Mouse (Mus musculus): ENCODE measurements around the gene Gm17581. TPM values are rescaled to one million over a fixed set of nuclear protein-coding genes. Genes with fewer than 3 reads are reported as not detected.
"Not testable (repeated sequence)": the region's sequence is repeated elsewhere in the genome, so short reads cannot be mapped to it uniquely, and the experiment has no call there.

Gene Gm17581
- polyA plus RNA-seq, 1 experiment from 2014 or later = not detected

GRCm38 (mm10) chr2:155698443-155698842, 37.2 kb downstream of the Gm17581 start:
- H3K27me3 ChIP-seq; ATAC-seq (ENCODE audit: low FRiP score): not testable (repeated sequence)
- WGBS = 92% methylated on average over 6 of the region's 6 CpGs

GRCm38 (mm10) chr2:155696851-155697250, 38.8 kb downstream of the Gm17581 start:
- H3K27me3 ChIP-seq = no peaks in the 10 kb centered on the region
- no peak overlapping the region for H3K9ac ChIP-seq
- no peaks in the 10 kb centered on the region for H3K9me3 ChIP-seq
- 77% methylated on average over 7 of the region's 7 CpGs for WGBS
- ATAC-seq (ENCODE audit: low FRiP score) = no peak
- no peak overlapping the region for H3K27ac ChIP-seq
- no peak overlapping the region for H3K4me3 ChIP-seq (replicated peaks)
- no peak overlapping the region for H3K4me2 ChIP-seq
- peaks cover 10% of the 10 kb centered on the region; the same call in 1 of the 2 replicates for H3K36me3 ChIP-seq (replicated peaks)
- H3K4me1 ChIP-seq = no peaks in the 10 kb centered on the region

More at GRCm38 (mm10) chr2:155698443-155698842, 37.2 kb downstream of the Gm17581 start:
- H3K4me3 ChIP-seq (replicated peaks); H3K4me1 ChIP-seq; H3K4me2 ChIP-seq; H3K9ac ChIP-seq; H3K9me3 ChIP-seq; H3K27ac ChIP-seq: not testable (repeated sequence)
- H3K36me3 ChIP-seq (replicated peaks) = peaks cover 14% of the 10 kb centered on the region

GRCm38 (mm10) chr2:155696091-155696558, 39.5 kb downstream of the Gm17581 start:
- Histone ChIP-seq H3K4me1 (peaks cover 3% of the 10 kb centered on the region), H3K27ac (no peak overlapping the region), H3K27me3 (no peaks in the 10 kb centered on the region), H3K9ac (no peak overlapping the region), H3K36me3 (replicated peaks) (0 out of 2 replicates have a peak, but pooled peaks cover 4% of the 10 kb centered on the region), H3K9me3 (no peaks in the 10 kb centered on the region), H3K4me3 (replicated peaks) (no peak overlapping the region), H3K4me2 (no peak overlapping the region)
- no peak for ATAC-seq (ENCODE audit: low FRiP score)
- 12% methylated on average over 7 of the region's 7 CpGs for WGBS

GRCm38 (mm10) chr2:155695316-155695715, 40.4 kb downstream of the Gm17581 start:
- Histone ChIP-seq H3K27ac (no peak overlapping the region), H3K9ac (no peak overlapping the region), H3K4me3 (replicated peaks) (no peak overlapping the region), H3K36me3 (replicated peaks) (no peaks in the 10 kb centered on the region), H3K4me2 (no peak overlapping the region), H3K27me3 (no peaks in the 10 kb centered on the region), H3K9me3 (no peaks in the 10 kb centered on the region), H3K4me1 (peaks cover 11% of the 10 kb centered on the region)
- no peak for ATAC-seq (ENCODE audit: low FRiP score)
- 75% methylated on average over 3 of the region's 3 CpGs for WGBS

GRCm38 (mm10) chr2:155694564-155694963, 41.1 kb downstream of the Gm17581 start:
- WGBS = 73% methylated on average over 2 of the region's 2 CpGs
- H3K4me2 ChIP-seq = no peak overlapping the region
- no peak overlapping the region for H3K9ac ChIP-seq
- H3K27me3 ChIP-seq = no peaks in the 10 kb centered on the region
- ATAC-seq (ENCODE audit: low FRiP score) = no peak
- no peaks in the 10 kb centered on the region for H3K9me3 ChIP-seq
- no peaks in the 10 kb centered on the region for H3K36me3 ChIP-seq (replicated peaks)
- no peak overlapping the region for H3K27ac ChIP-seq
- no peak overlapping the region for H3K4me3 ChIP-seq (replicated peaks)
- peaks cover 17% of the 10 kb centered on the region for H3K4me1 ChIP-seq

GRCm38 (mm10) chr2:155693136-155693535, 42.5 kb downstream of the Gm17581 start:
- Histone ChIP-seq H3K4me1 (peaks cover 22% of the 10 kb centered on the region), H3K27ac (no peak overlapping the region), H3K4me2 (no peak overlapping the region), H3K27me3 (no peaks in the 10 kb centered on the region), H3K4me3 (replicated peaks) (no peak overlapping the region), H3K9me3 (no peaks in the 10 kb centered on the region), H3K9ac (no peak overlapping the region), H3K36me3 (replicated peaks) (no peaks in the 10 kb centered on the region)
- ATAC-seq (ENCODE audit: low FRiP score) = no peak
- 85% methylated on average over 4 of the region's 4 CpGs for WGBS

GRCm38 (mm10) chr2:155691723-155692493, 43.8 kb downstream of the Gm17581 start, which contains the start of gene Trpc4ap:
TSS of gene Trpc4ap (minus strand) at chr2:155692384.
- peak within 1 kb of the TSS; percentile 91 for H3K9ac ChIP-seq
- peaks cover 22% of the 10 kb centered on the region for H3K4me1 ChIP-seq
- peak within 1 kb of the TSS; percentile 89 for H3K27ac ChIP-seq
- no peaks in the 10 kb centered on the region for H3K27me3 ChIP-seq
- H3K9me3 ChIP-seq = no peaks in the 10 kb centered on the region
- peak within 1 kb of the TSS; percentile 99 for H3K4me3 ChIP-seq (replicated peaks)
- H3K36me3 ChIP-seq (replicated peaks) = peaks cover 8% of the 10 kb centered on the region
- ATAC-seq (ENCODE audit: low FRiP score) = peak; percentile 95
- H3K4me2 ChIP-seq = peak within 1 kb of the TSS; percentile 72
- under 1% methylated on average over 62 of the region's 72 CpGs for WGBS

DNA sequence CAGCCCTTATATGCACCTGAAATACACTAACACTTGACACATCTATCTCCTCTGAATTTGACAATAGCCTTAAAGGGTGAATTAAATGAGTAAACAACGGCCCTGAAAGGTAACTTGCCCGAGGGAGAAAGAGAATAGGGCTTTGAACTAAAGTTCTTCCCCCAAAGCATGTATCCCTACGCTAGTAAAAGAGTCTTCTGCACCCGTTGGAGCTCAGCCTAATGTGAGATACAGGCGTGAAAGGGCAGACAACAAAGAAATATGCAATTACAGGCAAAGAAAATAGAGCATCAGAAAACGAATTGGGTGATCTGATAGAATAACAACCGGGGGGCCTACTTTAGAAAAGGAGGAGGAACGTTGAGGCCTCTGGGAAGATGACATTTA, 44.3 kb downstream of the Gm17581 start:
- no peak; the same call in 1 of the 2 replicates for ATAC-seq (ENCODE audit: low FRiP score)
- H3K9ac ChIP-seq = peak overlapping the region; percentile 91
- peak overlapping the region; percentile 99 for H3K4me3 ChIP-seq (replicated peaks)
- H3K4me1 ChIP-seq = peaks cover 22% of the 10 kb centered on the region
- H3K9me3 ChIP-seq = no peaks in the 10 kb centered on the region
- 7% methylated on average over 8 of the region's 8 CpGs for WGBS
- peaks cover 8% of the 10 kb centered on the region for H3K36me3 ChIP-seq (replicated peaks)
- H3K4me2 ChIP-seq = peak overlapping the region; percentile 72
- 0 out of 2 replicates have a peak overlapping the region, but pooled peaks have one; percentile 89 for H3K27ac ChIP-seq
- no peaks in the 10 kb centered on the region for H3K27me3 ChIP-seq

DNA sequence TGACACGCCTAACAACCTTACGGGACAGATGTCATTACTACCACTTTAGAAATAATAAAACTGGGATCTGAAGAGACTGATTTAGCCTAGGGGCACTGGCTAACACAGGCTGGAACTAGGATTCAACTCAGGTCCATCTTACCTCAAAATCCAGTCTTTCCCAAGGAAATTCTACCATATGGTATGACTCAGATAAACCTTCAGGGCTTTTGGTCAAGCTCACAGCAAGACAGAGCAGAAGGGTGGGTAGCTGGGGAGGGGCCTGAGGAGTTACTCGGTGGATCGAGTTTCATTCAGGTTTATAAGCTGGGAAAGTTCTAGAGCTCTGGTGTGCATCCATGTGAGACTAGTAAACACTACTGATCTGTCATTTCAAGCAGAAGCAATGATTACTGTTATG, 46.5 kb downstream of the Gm17581 start:
- peaks cover 13% of the 10 kb centered on the region for H3K36me3 ChIP-seq (replicated peaks)
- no peak overlapping the region for H3K4me3 ChIP-seq (replicated peaks)
- H3K27me3 ChIP-seq = no peaks in the 10 kb centered on the region
- H3K9me3 ChIP-seq = no peaks in the 10 kb centered on the region
- H3K4me1 ChIP-seq = peaks cover 22% of the 10 kb centered on the region
- WGBS = 87% methylated on average over 4 of the region's 4 CpGs
- H3K4me2 ChIP-seq = no peak overlapping the region
- no peak overlapping the region for H3K9ac ChIP-seq
- no peak overlapping the region for H3K27ac ChIP-seq
- ATAC-seq (ENCODE audit: low FRiP score) = no peak

- H3K27me3 ChIP-seq = no peaks in the 10 kb centered on the region
- H3K4me2 ChIP-seq = no peak overlapping the region
- H3K36me3 ChIP-seq (replicated peaks) = peaks cover 13% of the 10 kb centered on the region
- H3K9ac ChIP-seq = no peak overlapping the region
- no peak overlapping the region for H3K4me3 ChIP-seq (replicated peaks)
- 98% methylated on average over 11 of the region's 11 CpGs for WGBS
- no peak for ATAC-seq (ENCODE audit: low FRiP score)
- no peaks in the 10 kb centered on the region for H3K9me3 ChIP-seq
- H3K4me1 ChIP-seq = peaks cover 22% of the 10 kb centered on the region
- no peak overlapping the region for H3K27ac ChIP-seq
Observed at GRCm38 (mm10) chr2:155687746-155688145, 47.9 kb downstream of the Gm17581 start.

DNA sequence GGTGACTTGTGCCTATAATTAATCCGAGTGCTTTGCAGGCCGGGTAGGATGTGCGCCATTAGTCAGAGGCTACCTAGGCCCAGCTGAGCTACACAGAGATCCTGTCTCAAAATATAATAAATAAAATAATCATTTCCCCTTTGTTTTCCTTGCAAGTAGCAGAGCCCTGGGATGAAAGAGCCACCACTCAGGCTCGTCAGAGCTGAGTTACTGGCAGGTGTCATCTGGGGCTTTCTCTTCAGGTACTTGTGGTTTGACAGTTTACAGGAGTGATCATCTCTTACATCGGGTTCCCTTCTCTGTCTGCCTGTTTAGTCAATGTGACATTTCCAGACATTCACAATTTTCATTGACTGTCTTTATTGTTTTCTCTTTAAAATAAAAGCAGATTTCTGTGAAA, 49.1 kb downstream of the Gm17581 start:
- Histone ChIP-seq H3K27ac (no peak overlapping the region), H3K4me1 (peaks cover 22% of the 10 kb centered on the region), H3K9me3 (no peaks in the 10 kb centered on the region), H3K36me3 (replicated peaks) (peaks cover 13% of the 10 kb centered on the region), H3K4me3 (replicated peaks) (no peak overlapping the region), H3K27me3 (no peaks in the 10 kb centered on the region), H3K4me2 (no peak overlapping the region), H3K9ac (no peak overlapping the region)
- 89% methylated on average over 5 of the region's 5 CpGs for WGBS
- no peak for ATAC-seq (ENCODE audit: low FRiP score)
